Mouse (Mus musculus): ENCODE measurements at regions not wholly inside any gene's neighbourhood (a gene's known extent, or its start where the extent isn't known, plus 50 kb on each side); places are given as distances from the start of the nearest gene placed in this dataset.
A peak's percentile ranks its signal among the peaks of the same experiment; 100 is the strongest.

DNA sequence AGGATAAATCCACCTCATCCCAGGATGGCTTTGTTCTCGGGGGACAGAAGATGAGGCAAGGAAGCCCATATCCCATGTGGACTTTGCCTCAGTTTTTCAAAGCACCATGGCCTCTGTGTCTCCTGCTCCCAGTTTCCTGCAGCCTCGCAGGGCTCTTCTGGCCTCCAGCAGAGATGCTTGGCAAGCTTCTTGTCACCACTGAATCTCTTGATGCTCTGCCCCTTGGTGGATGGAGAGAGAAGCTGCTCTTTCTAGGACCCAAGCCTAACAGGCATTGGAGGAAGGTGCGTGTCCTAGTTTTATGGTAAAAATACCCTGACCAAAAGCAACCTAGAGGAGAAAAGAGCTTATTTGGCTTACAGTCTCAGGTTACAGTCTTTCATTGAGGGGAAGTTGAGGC is 97.1 kb upstream of the Trpm1 start:
- no peak overlapping the region for H3K4me3 ChIP-seq
- no peak overlapping the region for H3K27ac ChIP-seq
- no peaks in the 10 kb centered on the region for H3K9me3 ChIP-seq
- H3K27me3 ChIP-seq (replicated peaks), result no peaks in the 10 kb centered on the region
- no peaks in the 10 kb centered on the region for H3K4me1 ChIP-seq
- WGBS, result 84% methylated on average over 3 of the region's 3 CpGs
- no peak overlapping the region for H3K4me2 ChIP-seq (replicated peaks)
- no peak overlapping the region for H3K9ac ChIP-seq
- no peak for ATAC-seq (ENCODE audit: low FRiP score, low read depth)
- no peaks in the 10 kb centered on the region for H3K36me3 ChIP-seq

DNA sequence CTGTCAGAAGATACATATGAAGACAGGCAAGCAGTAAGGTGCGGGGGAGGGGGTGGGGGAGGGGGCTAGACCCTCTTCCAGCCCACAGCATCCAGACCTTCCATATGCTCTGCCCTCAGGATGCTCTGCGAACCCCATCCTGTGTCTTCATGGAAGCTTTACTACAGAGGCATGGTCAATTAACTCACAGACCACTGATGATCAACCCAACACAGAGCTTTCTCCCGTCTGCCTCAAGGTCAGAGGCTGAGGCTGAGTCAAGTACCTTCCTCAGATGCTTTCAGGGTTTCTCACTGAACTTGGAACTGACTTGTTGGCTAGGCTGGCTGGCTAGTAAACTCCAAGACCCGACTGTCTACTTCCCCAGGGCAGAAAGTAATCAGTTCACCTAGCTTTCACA is 98.6 kb upstream of the Trpm1 start:
- Histone ChIP-seq H3K4me3 (no peak overlapping the region), H3K36me3 (no peaks in the 10 kb centered on the region), H3K4me1 (0 out of 2 replicates have a peak, but pooled peaks cover 3% of the 10 kb centered on the region), H3K27me3 (replicated peaks) (no peaks in the 10 kb centered on the region), H3K9ac (no peak overlapping the region), H3K4me2 (replicated peaks) (no peak overlapping the region), H3K27ac (no peak overlapping the region), H3K9me3 (no peaks in the 10 kb centered on the region)
- 87% methylated on average over 4 of the region's 4 CpGs for WGBS
- no peak for ATAC-seq (ENCODE audit: low FRiP score, low read depth)

DNA sequence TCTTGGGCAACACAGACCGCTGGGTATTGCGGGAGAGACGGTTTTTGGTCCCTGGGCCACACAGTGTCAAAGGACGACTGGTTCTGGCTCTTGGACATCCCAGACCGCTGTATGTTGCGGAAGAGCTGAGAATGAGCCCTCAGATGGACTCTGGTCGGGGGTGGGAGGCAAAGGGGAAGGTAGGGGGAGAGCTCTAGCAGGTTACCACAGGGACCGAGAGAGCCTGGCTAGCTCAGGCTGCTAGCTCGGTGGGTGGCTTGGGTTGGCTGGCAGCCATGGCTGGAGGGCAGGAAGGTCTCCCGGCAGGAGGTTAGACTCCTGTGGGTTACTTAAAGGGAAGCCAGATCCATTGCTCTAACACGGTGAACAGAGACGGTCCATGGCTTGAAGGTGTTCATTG is 99.9 kb upstream of the Trpm1 start:
- H3K27ac ChIP-seq, result no peak overlapping the region
- WGBS, result 59% methylated on average over 12 of the region's 12 CpGs

DNA sequence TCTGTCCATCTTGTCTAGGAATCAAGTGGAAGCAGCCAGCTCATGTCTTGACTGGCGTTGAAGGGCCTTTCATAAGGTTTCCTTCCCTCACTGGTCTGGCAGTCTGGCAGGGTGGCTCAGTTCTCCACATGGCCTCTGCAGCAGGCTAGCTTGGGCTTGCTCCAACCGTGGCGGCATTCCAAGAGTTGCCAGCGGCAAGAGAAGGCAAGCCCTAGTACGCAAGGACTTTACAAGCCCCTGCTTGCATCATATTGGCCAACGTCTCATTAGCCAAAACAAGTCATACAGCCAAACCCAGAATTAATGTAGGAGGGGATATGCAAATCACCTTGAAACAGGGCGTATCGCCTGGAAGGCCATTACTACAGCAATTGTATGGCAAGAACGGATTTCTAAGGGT is 101.2 kb upstream of the Trpm1 start:
- WGBS, result 91% methylated on average over 9 of the region's 9 CpGs
- no peak overlapping the region for H3K4me3 ChIP-seq
- H3K36me3 ChIP-seq, result no peaks in the 10 kb centered on the region
- H3K9me3 ChIP-seq, result no peaks in the 10 kb centered on the region
- no peak for ATAC-seq (ENCODE audit: low FRiP score, low read depth)
- no peak overlapping the region for H3K4me2 ChIP-seq (replicated peaks)
- H3K9ac ChIP-seq, result no peak overlapping the region
- H3K4me1 ChIP-seq, result peaks cover 21% of the 10 kb centered on the region
- H3K27me3 ChIP-seq (replicated peaks), result no peaks in the 10 kb centered on the region
- no peak overlapping the region for H3K27ac ChIP-seq

More for the DNA sequence above, 99.9 kb upstream of the Trpm1 start:
- ATAC-seq (ENCODE audit: low FRiP score, low read depth), result no peak
- Histone ChIP-seq H3K36me3 (no peaks in the 10 kb centered on the region), H3K4me3 (no peak overlapping the region), H3K9ac (no peak overlapping the region), H3K4me2 (replicated peaks) (no peak overlapping the region), H3K4me1 (peaks cover 14% of the 10 kb centered on the region; the same call in 1 of the 2 replicates), H3K27me3 (replicated peaks) (no peaks in the 10 kb centered on the region), H3K9me3 (no peaks in the 10 kb centered on the region)

DNA sequence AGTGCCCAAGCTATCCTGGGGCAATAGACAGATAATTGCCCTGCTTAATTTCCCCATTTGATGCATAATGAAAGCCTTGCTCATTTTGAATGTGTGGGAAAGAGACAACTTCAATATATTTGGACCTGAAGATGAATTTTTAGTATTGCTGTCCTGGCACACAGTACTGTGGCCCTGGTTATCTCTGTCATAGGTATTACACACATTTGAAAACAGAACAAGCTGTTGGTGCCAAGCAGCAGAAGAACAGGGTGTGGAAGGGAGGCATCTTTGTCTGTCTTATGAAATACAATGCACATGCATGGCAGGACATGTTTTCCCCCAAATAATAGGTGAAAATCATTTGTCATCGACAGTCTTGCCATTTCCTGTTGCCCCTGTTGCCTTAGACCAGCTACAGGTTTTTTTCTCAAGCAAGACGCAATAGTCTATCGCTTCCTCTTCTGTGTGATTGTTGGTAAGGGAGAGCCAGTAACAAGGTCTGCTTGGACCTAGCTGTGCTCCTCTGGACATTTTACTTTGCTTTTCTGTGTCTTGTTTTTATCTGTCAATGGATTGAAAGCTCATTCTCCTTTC is 102.7 kb upstream of the Trpm1 start:
- 82% methylated on average over 3 of the region's 3 CpGs for WGBS
- Histone ChIP-seq H3K4me2 (replicated peaks) (no peak overlapping the region), H3K36me3 (no peaks in the 10 kb centered on the region), H3K4me3 (no peak overlapping the region), H3K27me3 (replicated peaks) (no peaks in the 10 kb centered on the region), H3K9ac (no peak overlapping the region), H3K27ac (no peak overlapping the region), H3K9me3 (no peaks in the 10 kb centered on the region), H3K4me1 (peaks cover 21% of the 10 kb centered on the region)
- ATAC-seq (ENCODE audit: low FRiP score, low read depth), result no peak

DNA sequence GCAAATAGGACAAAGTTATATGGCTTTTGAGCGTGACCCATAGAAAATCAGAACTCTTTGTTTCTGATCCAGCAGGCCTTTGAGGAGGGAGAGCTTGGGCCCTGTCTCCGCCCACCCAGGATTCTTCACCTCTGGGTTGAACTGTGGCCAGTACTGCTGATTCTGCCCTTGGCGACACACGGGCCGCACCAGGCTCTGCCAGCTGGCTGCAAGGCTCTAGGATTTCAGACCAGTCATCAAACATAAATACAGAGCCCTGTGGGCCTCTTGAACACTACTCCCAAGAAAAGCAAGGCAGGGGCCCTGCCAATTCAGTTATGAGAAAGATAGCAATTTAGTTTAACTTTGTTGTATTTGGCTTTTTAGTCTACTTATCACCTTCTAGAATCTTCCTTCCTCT is 103.4 kb upstream of the Trpm1 start:
- Histone ChIP-seq H3K27ac (no peak overlapping the region), H3K27me3 (replicated peaks) (no peaks in the 10 kb centered on the region), H3K9ac (no peak overlapping the region), H3K4me2 (replicated peaks) (no peak overlapping the region), H3K4me1 (peaks cover 21% of the 10 kb centered on the region), H3K36me3 (no peaks in the 10 kb centered on the region), H3K4me3 (no peak overlapping the region), H3K9me3 (no peaks in the 10 kb centered on the region)
- no peak for ATAC-seq (ENCODE audit: low FRiP score, low read depth)
- WGBS, result 53% methylated on average over 5 of the region's 5 CpGs

DNA sequence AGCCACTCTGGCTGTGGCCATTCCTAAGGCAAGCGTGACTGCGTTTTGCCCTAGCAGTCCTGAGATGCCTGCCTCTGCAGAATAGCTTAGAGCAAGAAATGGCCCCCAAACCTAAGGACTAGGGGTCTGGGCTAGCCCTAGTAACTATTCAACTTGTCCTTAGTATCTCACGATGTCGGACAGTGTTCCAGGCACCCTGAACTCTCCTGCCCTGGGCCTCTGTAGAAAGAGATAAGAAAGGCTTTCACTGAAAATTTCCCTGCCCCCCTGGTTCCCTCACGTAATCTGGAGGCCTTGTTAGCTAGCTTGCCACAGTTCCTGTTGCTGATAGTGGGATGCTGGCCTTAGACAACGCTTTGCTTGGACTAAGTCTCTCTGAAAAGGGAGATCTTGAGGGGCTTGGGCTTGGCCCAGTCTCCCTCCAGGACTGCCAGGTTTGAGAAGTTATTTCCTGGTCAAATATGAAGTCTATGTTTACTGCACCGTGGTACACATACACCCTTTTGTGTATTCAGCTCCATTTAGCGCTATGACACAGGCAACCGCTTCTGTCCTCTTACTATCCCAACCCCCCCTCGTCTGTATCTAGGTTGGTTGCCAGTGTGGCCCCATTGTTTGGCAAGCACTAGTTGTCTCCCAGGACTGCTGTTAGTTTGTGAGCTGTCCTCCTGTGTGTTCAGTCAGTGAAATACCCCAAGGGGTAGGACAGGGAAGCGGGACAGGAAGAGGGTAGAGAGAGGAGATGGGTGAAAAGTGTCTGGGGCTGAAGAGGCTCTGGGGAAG is 104.3 kb upstream of the Trpm1 start:
- WGBS, result 72% methylated on average over 11 of the region's 11 CpGs
- Histone ChIP-seq H3K4me2 (replicated peaks) (peak overlapping the region; percentile 82), H3K9me3 (no peaks in the 10 kb centered on the region), H3K9ac (0 out of 2 replicates have a peak overlapping the region, but pooled peaks have one; percentile 69), H3K36me3 (no peaks in the 10 kb centered on the region), H3K4me3 (no peak overlapping the region), H3K27me3 (replicated peaks) (no peaks in the 10 kb centered on the region), H3K27ac (no peak overlapping the region), H3K4me1 (peaks cover 21% of the 10 kb centered on the region)
- ATAC-seq (ENCODE audit: low FRiP score, low read depth), result no peak

DNA sequence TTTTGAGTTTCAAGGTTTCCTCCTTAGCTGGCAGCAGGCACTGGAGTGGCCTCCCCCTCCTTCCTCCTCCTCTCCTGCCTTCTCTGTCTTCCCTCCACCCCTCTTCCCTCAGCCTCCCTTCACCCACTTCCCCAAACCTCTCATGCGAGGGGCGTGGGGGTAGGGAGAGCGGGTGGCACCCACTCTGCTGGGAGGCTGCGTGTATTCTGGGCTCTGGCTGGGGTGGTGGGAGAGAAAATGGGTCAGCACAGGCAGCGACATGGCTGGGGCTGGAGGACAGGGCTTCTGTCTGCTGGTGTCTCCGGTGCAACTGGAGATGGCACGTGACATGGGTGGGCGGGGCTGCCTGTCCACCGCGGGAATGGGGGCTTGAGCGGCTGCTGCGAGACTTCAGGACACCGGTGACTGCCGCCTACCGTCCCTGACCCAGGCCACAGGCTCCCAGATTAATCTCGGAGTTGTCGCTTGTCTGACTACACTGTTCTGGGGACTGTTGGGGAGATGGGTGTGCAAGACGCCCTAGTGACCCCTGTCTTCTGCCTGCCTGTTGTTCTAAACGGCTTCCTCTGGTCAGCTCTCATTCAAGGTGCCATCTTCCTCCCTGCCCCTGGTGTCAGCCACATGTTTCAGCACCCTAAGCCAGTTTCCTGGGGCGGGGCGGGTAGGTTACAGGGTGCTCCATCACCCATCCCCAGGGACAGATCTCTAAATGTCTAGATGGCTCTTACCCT is 105.0 kb upstream of the Trpm1 start:
- H3K36me3 ChIP-seq, result no peaks in the 10 kb centered on the region
- WGBS, result 5% methylated on average over 21 of the region's 21 CpGs
- no peaks in the 10 kb centered on the region for H3K9me3 ChIP-seq
- ATAC-seq (ENCODE audit: low FRiP score, low read depth), result peak; percentile 91
- peaks cover 21% of the 10 kb centered on the region for H3K4me1 ChIP-seq
- peak overlapping the region; percentile 39 for H3K4me3 ChIP-seq
- H3K27ac ChIP-seq, result no peak overlapping the region
- no peaks in the 10 kb centered on the region for H3K27me3 ChIP-seq (replicated peaks)
- peak overlapping the region; percentile 69 for H3K9ac ChIP-seq
- H3K4me2 ChIP-seq (replicated peaks), result peak overlapping the region; percentile 82

DNA sequence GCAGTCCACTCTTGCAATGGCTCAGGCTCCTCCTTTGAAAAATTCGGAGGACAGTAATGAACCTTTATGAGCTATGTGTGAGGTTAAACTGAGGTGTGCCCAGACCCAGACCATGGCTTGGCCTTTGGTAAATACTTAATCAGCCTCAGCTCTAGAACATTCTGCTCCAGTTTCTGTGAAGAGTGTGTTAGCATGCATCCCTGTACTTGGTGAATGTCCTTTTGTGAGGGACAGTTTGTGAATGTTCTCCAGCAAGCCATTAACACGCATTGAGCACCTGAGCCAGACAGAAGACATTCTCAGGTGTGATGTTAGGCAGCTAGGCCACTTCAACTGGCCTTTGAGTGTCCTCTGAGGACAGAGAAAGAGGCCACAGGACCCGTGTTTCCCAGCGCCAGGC is 105.8 kb upstream of the Trpm1 start:
- Histone ChIP-seq H3K4me2 (replicated peaks) (peak overlapping the region; percentile 82; the same call in 1 of the 2 replicates), H3K9ac (no peak overlapping the region)

DNA sequence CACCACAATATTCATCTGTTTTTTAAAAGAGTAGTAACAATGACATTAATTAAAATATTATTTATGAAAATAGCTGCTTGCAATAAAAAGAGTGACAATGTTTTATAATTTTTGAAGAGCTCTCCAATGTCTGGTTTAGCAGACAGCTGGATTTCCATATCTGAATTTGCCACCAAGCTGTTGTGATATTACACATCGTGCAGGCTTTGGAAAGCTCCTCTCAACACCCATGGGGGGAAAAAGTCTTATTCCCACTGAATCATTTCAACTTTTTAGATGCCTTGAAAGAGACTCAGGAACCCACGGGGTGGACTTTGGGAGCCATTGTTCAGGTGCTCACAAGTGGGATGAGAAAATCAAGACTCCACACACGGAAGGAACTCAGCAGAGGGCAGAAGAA is 106.6 kb upstream of the Klf13 start:
- ATAC-seq (ENCODE audit: low FRiP score, low read depth), result no peak
- no peaks in the 10 kb centered on the region for H3K27me3 ChIP-seq (replicated peaks)
- H3K9ac ChIP-seq, result no peak overlapping the region
- peaks cover 20% of the 10 kb centered on the region for H3K4me1 ChIP-seq
- H3K36me3 ChIP-seq, result no peaks in the 10 kb centered on the region
- no peak overlapping the region for H3K27ac ChIP-seq
- H3K4me3 ChIP-seq, result no peak overlapping the region
- WGBS, result 84% methylated on average over 3 of the region's 3 CpGs
- H3K4me2 ChIP-seq (replicated peaks), result no peak overlapping the region
- peaks cover 4% of the 10 kb centered on the region; the same call in 1 of the 2 replicates for H3K9me3 ChIP-seq

More for the DNA sequence above, 105.8 kb upstream of the Trpm1 start:
- Histone ChIP-seq H3K4me3 (no peak overlapping the region), H3K9me3 (no peaks in the 10 kb centered on the region), H3K36me3 (no peaks in the 10 kb centered on the region), H3K27me3 (replicated peaks) (no peaks in the 10 kb centered on the region), H3K4me1 (peaks cover 21% of the 10 kb centered on the region), H3K27ac (no peak overlapping the region)
- ATAC-seq (ENCODE audit: low FRiP score, low read depth), result no peak
- WGBS, result 82% methylated on average over 4 of the region's 4 CpGs

DNA sequence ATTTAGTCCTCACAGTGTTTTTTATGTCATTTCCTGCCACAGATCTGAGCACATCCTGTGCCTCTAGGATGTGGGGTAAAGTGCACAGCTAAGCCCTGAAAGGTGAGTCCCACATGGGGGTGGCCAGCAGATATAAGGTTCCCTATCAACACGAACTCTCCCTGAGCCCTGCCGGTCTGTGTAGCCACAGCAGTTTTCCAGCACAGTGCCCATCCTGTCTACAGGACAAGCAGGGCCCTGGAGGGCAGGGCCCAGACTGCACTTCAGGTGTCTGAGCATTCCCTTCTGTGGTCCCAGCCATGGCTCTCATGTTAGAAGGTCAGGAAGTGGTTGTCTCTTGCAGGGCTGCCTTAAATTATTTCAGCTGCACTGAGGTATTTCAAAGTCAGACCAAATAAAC is 104.3 kb upstream of the Klf13 start:
- no peaks in the 10 kb centered on the region for H3K36me3 ChIP-seq
- no peak for ATAC-seq (ENCODE audit: low FRiP score, low read depth)
- peaks cover 4% of the 10 kb centered on the region; the same call in 1 of the 2 replicates for H3K9me3 ChIP-seq
- no peaks in the 10 kb centered on the region for H3K27me3 ChIP-seq (replicated peaks)
- H3K4me3 ChIP-seq, result no peak overlapping the region
- WGBS, result 79% methylated on average over 2 of the region's 2 CpGs
- no peak overlapping the region for H3K27ac ChIP-seq
- H3K4me1 ChIP-seq, result no peaks in the 10 kb centered on the region
- H3K9ac ChIP-seq, result no peak overlapping the region
- H3K4me2 ChIP-seq (replicated peaks), result no peak overlapping the region

DNA sequence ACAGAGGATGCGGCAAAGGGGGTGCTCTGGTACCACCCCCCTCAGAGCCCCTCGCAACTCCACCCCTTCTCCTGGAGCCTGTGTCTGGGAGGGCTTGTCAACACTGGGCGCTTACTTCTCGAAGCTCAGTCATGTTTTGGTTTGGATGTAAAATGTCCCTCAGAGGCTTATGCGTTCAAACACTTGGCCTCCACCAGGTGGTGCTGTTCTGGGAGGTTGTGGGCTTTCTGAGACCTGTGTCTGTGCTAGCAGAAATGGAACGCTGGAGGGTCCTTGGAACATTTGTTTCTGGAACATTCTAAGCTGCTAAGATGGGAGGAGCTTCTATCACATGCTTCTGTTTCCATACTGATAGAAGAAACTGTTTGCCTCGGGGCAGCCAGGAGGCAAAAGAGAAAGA is 102.6 kb upstream of the Klf13 start:
- WGBS, result 95% methylated on average over 7 of the region's 7 CpGs
- no peak overlapping the region for H3K27ac ChIP-seq
- ATAC-seq (ENCODE audit: low FRiP score, low read depth), result no peak

More for the DNA sequence above, 102.6 kb upstream of the Klf13 start:
- H3K4me1 ChIP-seq, result no peaks in the 10 kb centered on the region
- H3K9me3 ChIP-seq, result peaks cover 4% of the 10 kb centered on the region; the same call in 1 of the 2 replicates
- H3K4me3 ChIP-seq, result no peak overlapping the region
- no peaks in the 10 kb centered on the region for H3K27me3 ChIP-seq (replicated peaks)
- no peak overlapping the region for H3K4me2 ChIP-seq (replicated peaks)
- no peaks in the 10 kb centered on the region for H3K36me3 ChIP-seq
- H3K9ac ChIP-seq, result no peak overlapping the region

All from neural tube, embryonic 12.5 days (tissue).